Mouse (Mus musculus): ENCODE data around the gene Tmeff1. TPM values are rescaled to one million over a fixed set of nuclear protein-coding genes. Genes with fewer than 3 reads are reported as not detected.

Gene Tmeff1
- polyA plus RNA-seq, 1 experiment from 2014 or later: 8.4 TPM

DNA sequence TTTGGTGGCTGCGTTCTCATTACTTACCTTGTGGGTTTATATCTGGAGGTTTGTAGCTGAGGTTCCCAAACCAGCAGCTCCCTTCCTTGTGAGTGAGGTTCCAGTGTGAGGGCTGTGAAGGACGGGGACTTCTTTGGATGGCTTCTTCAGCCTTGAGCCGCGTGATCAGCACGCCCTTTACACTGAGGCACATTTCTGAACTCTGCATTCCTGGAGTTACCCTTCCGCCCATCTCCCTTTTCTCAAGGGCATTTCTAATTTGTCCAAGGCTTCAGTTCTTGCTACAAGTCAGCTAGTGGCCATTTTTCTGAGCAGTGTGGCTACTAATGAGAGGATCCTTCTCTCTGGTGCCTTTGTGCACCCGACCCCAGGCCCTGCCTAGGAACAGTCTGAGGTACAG lies 38.0 kb downstream of the Tmeff1 start:
- WGBS: 84% methylated on average over 7 of the region's 7 CpGs
- H3K27me3 ChIP-seq (ENCODE audit: control insufficient read depth, insufficient read depth, low read length): no peaks in the 10 kb centered on the region
- no peak overlapping the region for H3K4me2 ChIP-seq (ENCODE audit: low read depth, low read length)
- no peak overlapping the region for H3K9ac ChIP-seq (ENCODE audit: low read length)
- no peaks in the 10 kb centered on the region for H3K36me3 ChIP-seq (ENCODE audit: control insufficient read depth, insufficient read depth)
- H3K4me3 ChIP-seq (ENCODE audit: low read length): no peak overlapping the region
- H3K27ac ChIP-seq (ENCODE audit: low read length): no peak overlapping the region
- H3K4me1 ChIP-seq (ENCODE audit: control insufficient read depth, insufficient read depth, low read length): no peaks in the 10 kb centered on the region
- no peaks in the 10 kb centered on the region for H3K9me3 ChIP-seq (replicated peaks; ENCODE audit: control insufficient read depth, low read length)
- no peak for ATAC-seq (replicated peaks; ENCODE audit: extremely low read depth, insufficient read depth, low FRiP score)

DNA sequence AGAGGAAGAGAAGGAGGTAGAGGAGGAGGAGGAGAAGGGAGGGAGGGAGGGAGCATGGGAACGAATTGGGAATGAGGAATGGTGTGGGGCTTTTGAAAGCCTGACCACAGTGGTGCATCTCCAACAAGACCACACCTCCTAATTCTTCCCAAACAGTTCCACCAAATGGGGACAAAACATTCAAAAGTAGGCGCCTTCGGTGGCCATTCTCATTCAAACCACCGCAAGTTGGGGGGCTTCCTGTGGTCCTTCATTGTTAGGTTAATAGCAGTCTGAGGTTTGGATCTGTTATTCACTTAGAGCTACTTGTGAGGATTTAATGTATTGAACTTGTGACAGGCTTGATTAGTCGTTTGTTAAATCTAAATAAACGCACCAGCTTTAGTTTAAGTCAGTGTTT lies 40.0 kb downstream of the Tmeff1 start:
- Histone ChIP-seq H3K4me2 (ENCODE audit: low read depth, low read length) (no peak overlapping the region), H3K9ac (ENCODE audit: low read length) (no peak overlapping the region), H3K27me3 (ENCODE audit: control insufficient read depth, insufficient read depth, low read length) (no peaks in the 10 kb centered on the region), H3K4me1 (ENCODE audit: control insufficient read depth, insufficient read depth, low read length) (no peaks in the 10 kb centered on the region), H3K36me3 (ENCODE audit: control insufficient read depth, insufficient read depth) (peaks cover 4% of the 10 kb centered on the region; the same call in 1 of the 2 replicates), H3K4me3 (ENCODE audit: low read length) (no peak overlapping the region), H3K9me3 (replicated peaks; ENCODE audit: control insufficient read depth, low read length) (no peaks in the 10 kb centered on the region), H3K27ac (ENCODE audit: low read length) (no peak overlapping the region)
- WGBS: 88% methylated on average over 6 of the region's 6 CpGs
- ATAC-seq (replicated peaks; ENCODE audit: extremely low read depth, insufficient read depth, low FRiP score): no peak

DNA sequence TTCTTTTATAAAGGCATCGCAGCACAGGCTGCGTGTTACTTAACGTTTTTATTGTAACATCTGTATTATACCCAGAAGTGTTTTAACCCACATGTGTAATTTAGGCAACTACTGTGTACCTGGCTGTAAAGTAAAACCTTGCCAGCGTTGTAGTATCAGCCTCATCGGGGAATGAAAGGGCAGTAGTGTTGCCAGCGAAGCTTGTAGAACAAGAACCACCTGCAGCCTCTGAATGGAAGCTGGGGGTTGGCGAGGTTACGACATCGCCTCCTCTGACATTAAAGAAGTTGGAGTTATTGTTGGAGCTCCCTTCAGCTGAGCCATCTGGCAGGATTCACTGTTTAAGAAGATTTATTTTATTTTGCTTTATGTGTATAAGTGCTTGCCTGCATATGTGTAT lies 40.9 kb downstream of the Tmeff1 start:
- Histone ChIP-seq H3K9ac (ENCODE audit: low read length) (no peak overlapping the region), H3K4me3 (ENCODE audit: low read length) (no peak overlapping the region), H3K4me1 (ENCODE audit: control insufficient read depth, insufficient read depth, low read length) (0 out of 2 replicates have a peak, but pooled peaks cover 3% of the 10 kb centered on the region), H3K4me2 (ENCODE audit: low read depth, low read length) (no peak overlapping the region), H3K27me3 (ENCODE audit: control insufficient read depth, insufficient read depth, low read length) (no peaks in the 10 kb centered on the region), H3K36me3 (ENCODE audit: control insufficient read depth, insufficient read depth) (peaks cover 4% of the 10 kb centered on the region; the same call in 1 of the 2 replicates), H3K9me3 (replicated peaks; ENCODE audit: control insufficient read depth, low read length) (no peaks in the 10 kb centered on the region), H3K27ac (ENCODE audit: low read length) (no peak overlapping the region)
- ATAC-seq (replicated peaks; ENCODE audit: extremely low read depth, insufficient read depth, low FRiP score): no peak
- 90% methylated on average over 9 of the region's 9 CpGs for WGBS

DNA sequence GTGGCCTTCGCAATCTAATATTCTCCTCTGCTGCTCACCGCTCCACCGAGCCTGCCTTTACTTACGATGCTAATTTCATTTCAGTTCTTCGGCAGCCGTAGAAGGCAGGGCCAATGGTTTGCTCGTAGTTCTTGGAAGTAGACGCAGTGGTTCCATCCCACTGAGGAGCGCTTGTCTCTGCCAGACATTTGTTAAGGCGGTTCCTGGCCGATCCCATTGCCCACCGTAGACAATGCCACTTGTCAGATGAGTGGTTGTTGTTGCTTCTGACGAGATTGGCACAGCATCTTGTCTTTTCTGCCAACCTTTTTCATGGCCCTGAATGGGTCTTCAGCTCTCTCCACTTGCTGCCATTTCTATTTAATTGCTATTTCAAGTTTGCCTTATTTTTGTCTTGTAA lies 44.5 kb downstream of the Tmeff1 start:
- Histone ChIP-seq H3K9ac (ENCODE audit: low read length) (no peak overlapping the region), H3K9me3 (replicated peaks; ENCODE audit: control insufficient read depth, low read length) (no peaks in the 10 kb centered on the region), H3K4me3 (ENCODE audit: low read length) (no peak overlapping the region), H3K27ac (ENCODE audit: low read length) (no peak overlapping the region), H3K4me1 (ENCODE audit: control insufficient read depth, insufficient read depth, low read length) (0 out of 2 replicates have a peak, but pooled peaks cover 3% of the 10 kb centered on the region), H3K4me2 (ENCODE audit: low read depth, low read length) (no peak overlapping the region), H3K36me3 (ENCODE audit: control insufficient read depth, insufficient read depth) (peaks cover 6% of the 10 kb centered on the region; the same call in 1 of the 2 replicates), H3K27me3 (ENCODE audit: control insufficient read depth, insufficient read depth, low read length) (no peaks in the 10 kb centered on the region)
- no peak for ATAC-seq (replicated peaks; ENCODE audit: extremely low read depth, insufficient read depth, low FRiP score)
- WGBS: 94% methylated on average over 13 of the region's 13 CpGs

DNA sequence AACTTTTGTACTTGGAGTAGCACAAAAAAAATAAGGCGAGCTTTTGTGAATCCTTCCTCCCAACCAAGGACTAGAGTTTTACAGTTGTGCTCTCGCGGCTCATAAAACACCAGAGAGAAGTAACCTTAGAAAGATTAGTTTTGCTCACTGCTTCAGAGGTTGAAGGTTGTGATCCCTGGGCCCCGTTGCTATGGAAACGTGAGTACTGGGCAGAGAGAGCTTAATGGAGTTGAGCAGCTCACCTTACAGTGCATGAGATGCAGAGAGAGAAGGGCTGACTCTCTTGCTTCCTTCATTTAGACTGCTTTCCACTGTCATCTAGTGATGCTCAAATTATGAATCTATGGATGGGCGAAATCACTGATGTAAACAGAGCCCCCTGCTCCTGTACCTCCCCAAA lies 48.6 kb downstream of the Tmeff1 start:
- no peak for ATAC-seq (replicated peaks; ENCODE audit: extremely low read depth, insufficient read depth, low FRiP score)
- Histone ChIP-seq H3K9me3 (replicated peaks; ENCODE audit: control insufficient read depth, low read length) (no peaks in the 10 kb centered on the region), H3K9ac (ENCODE audit: low read length) (no peak overlapping the region), H3K4me2 (ENCODE audit: low read depth, low read length) (no peak overlapping the region), H3K4me1 (ENCODE audit: control insufficient read depth, insufficient read depth, low read length) (0 out of 2 replicates have a peak, but pooled peaks cover 10% of the 10 kb centered on the region), H3K27me3 (ENCODE audit: control insufficient read depth, insufficient read depth, low read length) (no peaks in the 10 kb centered on the region), H3K36me3 (ENCODE audit: control insufficient read depth, insufficient read depth) (peaks cover 6% of the 10 kb centered on the region; the same call in 1 of the 2 replicates), H3K27ac (ENCODE audit: low read length) (no peak overlapping the region), H3K4me3 (ENCODE audit: low read length) (no peak overlapping the region)
- WGBS: 81% methylated on average over 6 of the region's 6 CpGs

DNA sequence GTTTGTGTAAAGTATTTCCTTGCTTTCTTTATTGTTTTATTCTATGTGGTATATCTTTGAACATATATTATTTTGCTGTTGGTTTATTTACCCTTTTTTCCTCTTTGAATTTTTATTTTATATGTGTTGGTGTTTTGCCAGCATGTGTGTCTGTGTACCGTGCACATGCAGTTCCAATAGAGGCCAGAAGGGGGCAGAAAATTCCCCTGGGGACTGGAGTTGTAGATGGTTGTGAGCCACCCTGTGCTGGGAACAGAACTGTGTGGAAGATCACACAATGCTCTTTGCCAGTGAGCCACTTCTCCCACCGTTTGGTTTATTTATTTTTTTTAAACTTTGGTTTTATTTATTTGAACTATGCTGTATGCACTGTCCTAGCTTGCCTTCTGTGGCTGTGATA lies 49.1 kb downstream of the Tmeff1 start:
- Histone ChIP-seq H3K27me3 (ENCODE audit: control insufficient read depth, insufficient read depth, low read length) (no peaks in the 10 kb centered on the region), H3K9me3 (replicated peaks; ENCODE audit: control insufficient read depth, low read length) (no peaks in the 10 kb centered on the region), H3K27ac (ENCODE audit: low read length) (no peak overlapping the region), H3K36me3 (ENCODE audit: control insufficient read depth, insufficient read depth) (peaks cover 6% of the 10 kb centered on the region; the same call in 1 of the 2 replicates), H3K4me2 (ENCODE audit: low read depth, low read length) (no peak overlapping the region), H3K9ac (ENCODE audit: low read length) (no peak overlapping the region), H3K4me3 (ENCODE audit: low read length) (no peak overlapping the region), H3K4me1 (ENCODE audit: control insufficient read depth, insufficient read depth, low read length) (0 out of 2 replicates have a peak, but pooled peaks cover 11% of the 10 kb centered on the region)
- ATAC-seq (replicated peaks; ENCODE audit: extremely low read depth, insufficient read depth, low FRiP score): no peak
- 68% methylated on average over 2 of the region's 2 CpGs for WGBS

DNA sequence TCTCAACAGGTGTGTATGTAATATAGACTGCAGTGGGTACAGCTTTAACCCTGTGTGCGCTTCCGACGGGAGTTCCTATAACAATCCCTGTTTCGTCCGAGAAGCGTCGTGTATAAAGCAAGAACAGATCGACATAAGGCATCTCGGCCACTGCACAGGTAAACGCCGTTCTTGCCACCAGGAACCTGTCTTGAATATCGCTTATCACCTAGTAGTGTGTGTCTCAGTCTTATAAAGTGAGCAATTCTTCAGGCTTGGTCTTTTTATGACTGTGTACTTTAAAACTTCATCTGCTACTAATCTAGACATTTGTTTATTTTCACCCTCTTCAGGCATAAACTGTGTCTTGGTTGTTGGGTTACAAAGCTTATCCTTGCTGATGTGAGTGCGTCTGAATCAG lies 51.9 kb downstream of the Tmeff1 start:
- 88% methylated on average over 13 of the region's 13 CpGs for WGBS
- Histone ChIP-seq H3K4me3 (ENCODE audit: low read length) (no peak overlapping the region), H3K9ac (ENCODE audit: low read length) (no peak overlapping the region), H3K4me2 (ENCODE audit: low read depth, low read length) (no peak overlapping the region), H3K9me3 (replicated peaks; ENCODE audit: control insufficient read depth, low read length) (no peaks in the 10 kb centered on the region), H3K36me3 (ENCODE audit: control insufficient read depth, insufficient read depth) (peaks cover 7% of the 10 kb centered on the region; the same call in 1 of the 2 replicates), H3K27ac (ENCODE audit: low read length) (no peak overlapping the region), H3K27me3 (ENCODE audit: control insufficient read depth, insufficient read depth, low read length) (no peaks in the 10 kb centered on the region), H3K4me1 (ENCODE audit: control insufficient read depth, insufficient read depth, low read length) (0 out of 2 replicates have a peak, but pooled peaks cover 12% of the 10 kb centered on the region)
- ATAC-seq (replicated peaks; ENCODE audit: extremely low read depth, insufficient read depth, low FRiP score): no peak

DNA sequence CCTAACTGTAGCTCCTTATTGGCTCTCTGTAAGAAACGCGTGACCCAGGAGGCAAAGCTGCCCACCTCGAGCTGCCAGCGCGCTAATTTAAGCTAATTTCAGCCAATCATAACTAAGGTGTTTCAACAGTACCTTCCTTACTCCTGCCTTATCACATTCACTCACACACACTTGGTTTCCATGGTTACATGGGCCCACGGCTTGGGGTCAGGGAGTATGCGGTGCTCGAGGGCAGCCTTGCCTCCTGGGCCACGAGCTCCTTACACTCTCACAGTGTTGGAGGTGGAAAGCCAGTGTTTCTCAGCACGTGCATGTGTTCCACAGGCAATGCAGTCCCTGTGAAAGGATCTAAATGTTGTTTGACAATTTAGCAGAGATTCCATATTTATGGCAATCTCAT lies 53.2 kb downstream of the Tmeff1 start:
- WGBS: 66% methylated on average over 10 of the region's 10 CpGs
- H3K9ac ChIP-seq (ENCODE audit: low read length): no peak overlapping the region
- no peaks in the 10 kb centered on the region for H3K27me3 ChIP-seq (ENCODE audit: control insufficient read depth, insufficient read depth, low read length)
- peaks cover 7% of the 10 kb centered on the region; the same call in 1 of the 2 replicates for H3K36me3 ChIP-seq (ENCODE audit: control insufficient read depth, insufficient read depth)
- H3K9me3 ChIP-seq (replicated peaks; ENCODE audit: control insufficient read depth, low read length): no peaks in the 10 kb centered on the region
- no peak overlapping the region for H3K4me2 ChIP-seq (ENCODE audit: low read depth, low read length)
- H3K4me3 ChIP-seq (ENCODE audit: low read length): no peak overlapping the region
- no peak overlapping the region for H3K27ac ChIP-seq (ENCODE audit: low read length)
- 0 out of 2 replicates have a peak, but pooled peaks cover 12% of the 10 kb centered on the region for H3K4me1 ChIP-seq (ENCODE audit: control insufficient read depth, insufficient read depth, low read length)
- ATAC-seq (replicated peaks; ENCODE audit: extremely low read depth, insufficient read depth, low FRiP score): no peak

DNA sequence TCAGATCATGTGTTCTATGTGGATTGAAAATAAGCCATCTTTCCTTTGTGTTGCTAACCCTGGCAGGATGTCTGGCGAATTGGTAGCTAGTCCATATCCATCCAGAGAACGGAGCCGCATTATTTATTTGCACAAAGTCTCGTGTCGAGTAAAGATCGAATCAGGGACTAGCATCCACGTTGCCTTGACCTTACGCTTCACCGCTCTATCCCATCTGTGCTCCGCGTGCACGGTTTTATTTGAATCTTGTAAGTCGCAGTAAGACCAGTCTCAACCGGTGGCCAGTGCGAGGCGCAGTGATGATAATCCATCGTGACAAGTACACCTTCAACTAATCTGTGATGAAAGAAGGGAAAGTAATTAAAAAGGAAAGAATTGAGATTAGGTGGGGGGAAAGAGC lies 54.5 kb downstream of the Tmeff1 start:
- ATAC-seq (replicated peaks; ENCODE audit: extremely low read depth, insufficient read depth, low FRiP score): no peak
- no peak overlapping the region for H3K4me3 ChIP-seq (ENCODE audit: low read length)
- H3K9ac ChIP-seq (ENCODE audit: low read length): no peak overlapping the region
- H3K36me3 ChIP-seq (ENCODE audit: control insufficient read depth, insufficient read depth): peaks cover 5% of the 10 kb centered on the region; the same call in 1 of the 2 replicates
- no peak overlapping the region for H3K27ac ChIP-seq (ENCODE audit: low read length)
- no peaks in the 10 kb centered on the region for H3K27me3 ChIP-seq (ENCODE audit: control insufficient read depth, insufficient read depth, low read length)
- 93% methylated on average over 17 of the region's 17 CpGs for WGBS
- no peaks in the 10 kb centered on the region for H3K9me3 ChIP-seq (replicated peaks; ENCODE audit: control insufficient read depth, low read length)
- H3K4me1 ChIP-seq (ENCODE audit: control insufficient read depth, insufficient read depth, low read length): 0 out of 2 replicates have a peak, but pooled peaks cover 12% of the 10 kb centered on the region
- H3K4me2 ChIP-seq (ENCODE audit: low read depth, low read length): no peak overlapping the region

All from heart, embryonic 16.5 days (tissue).